Mouse (Mus musculus): ENCODE measurements around the gene Osbp2.

The Osbp2 gene

DNA sequence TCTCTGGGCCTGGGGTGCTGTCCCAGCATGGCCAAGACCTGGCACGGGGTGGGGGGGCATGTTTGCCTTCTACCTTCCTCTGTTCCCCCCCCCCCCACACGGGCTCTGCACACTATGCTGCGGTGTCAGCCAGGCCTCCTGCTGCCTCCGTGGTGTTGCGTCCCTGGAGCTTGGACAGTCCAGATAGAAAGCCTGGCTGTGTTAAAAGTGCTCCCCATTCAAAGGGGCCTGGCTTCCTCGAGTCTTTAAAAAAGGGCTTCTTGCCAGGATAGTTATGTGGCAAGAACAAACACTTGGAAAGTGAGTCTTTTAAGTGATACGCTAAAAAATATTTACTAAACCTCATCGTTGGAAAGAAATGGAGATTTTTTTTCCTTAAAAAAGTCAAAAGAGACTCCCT, 159.3 kb downstream of the Osbp2 start:
- DNase-seq (ENCODE audit: low read depth, low spot score): no peak

DNA sequence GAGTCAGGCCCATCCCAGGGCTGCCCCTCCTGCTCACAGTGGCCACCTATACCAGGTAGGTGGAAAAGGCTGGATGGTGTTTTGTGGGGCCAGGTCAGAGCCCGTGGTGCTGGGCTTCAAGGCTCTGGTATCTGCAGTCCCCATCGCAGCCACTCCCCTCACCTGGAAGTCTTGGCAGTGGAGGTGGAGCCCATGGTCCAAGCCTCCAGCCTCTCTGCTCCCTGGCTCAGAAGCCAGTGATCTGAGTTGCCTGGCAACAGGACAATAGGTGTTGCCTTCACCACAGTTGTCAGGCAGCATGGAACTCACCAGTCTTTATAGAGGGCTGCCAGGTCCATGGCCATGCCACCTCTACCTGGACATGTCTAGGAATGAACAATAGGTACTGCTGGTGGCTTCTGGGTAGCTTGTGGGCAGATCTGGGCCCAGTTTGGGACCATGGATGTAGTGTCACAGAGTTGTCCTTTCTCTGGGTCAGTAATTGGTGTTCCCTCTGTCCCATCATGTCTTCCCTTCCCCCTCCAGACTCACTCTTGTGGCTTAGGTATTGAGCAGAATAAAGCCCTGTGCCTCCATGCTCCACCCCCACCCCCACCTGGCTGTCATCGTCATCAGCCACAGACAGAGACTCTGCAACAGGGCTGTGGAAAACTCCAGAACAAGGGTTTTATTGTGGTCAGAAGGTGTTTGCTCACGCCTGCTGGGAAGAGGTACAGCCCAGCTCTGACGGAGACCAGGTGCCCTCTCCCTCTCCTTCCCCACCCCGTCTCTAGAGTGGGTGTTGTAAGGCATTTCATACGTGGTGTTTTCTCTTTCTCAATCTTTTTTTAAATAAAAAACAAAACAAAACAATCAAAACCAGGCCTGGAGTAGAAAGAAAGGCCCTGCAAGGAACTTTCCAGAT, 160.4 kb downstream of the Osbp2 start:
- no peak for DNase-seq (ENCODE audit: low read depth, low spot score)

DNA sequence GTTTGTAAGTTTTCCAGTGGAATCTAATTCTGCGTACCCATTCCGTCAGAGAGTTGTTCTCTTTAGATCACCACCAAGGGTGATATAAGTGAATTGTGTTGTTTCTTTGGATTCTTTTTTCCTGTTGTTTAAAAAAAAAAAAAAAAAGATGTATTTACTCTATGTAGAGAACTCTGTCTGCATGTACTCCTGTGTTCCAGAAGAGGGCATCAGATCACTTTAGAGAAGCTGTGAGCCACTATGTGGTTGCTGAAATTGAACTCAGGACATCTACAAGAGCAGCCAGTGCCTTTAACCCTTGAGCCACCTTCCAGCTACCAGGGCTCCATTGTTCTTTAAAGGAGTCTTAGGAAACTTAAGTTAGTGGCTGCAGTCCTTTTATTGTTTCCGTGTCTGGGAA, 166.3 kb downstream of the Osbp2 start:
- DNase-seq (ENCODE audit: low read depth, low spot score): peak; percentile 35

DNA sequence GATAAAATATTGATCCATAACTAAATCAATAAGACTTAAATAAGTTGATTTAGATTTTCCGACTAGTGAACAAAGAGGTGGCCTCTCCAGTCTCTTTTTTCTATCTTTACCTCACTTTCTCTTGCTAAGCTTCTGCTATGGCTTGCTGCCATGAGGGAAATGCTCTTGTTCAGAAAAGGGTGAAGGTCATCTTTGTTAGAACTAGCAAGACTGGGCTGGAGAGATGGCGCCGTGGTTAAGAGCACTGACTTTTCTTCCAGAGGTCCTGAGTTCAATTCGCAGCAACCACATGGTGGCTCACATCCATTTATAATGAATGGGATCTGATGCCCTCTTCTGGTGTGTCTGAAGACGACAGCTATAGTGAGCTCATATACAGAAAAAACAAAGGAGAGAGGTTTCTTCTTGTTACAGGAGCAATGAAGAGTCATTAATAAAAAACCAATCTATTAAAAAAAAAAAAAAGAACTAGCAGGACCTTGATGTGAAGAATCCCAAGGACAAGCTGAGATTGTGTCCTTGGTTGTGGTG, 167.6 kb downstream of the Osbp2 start:
- no peak for DNase-seq (ENCODE audit: low read depth, low spot score)

DNA sequence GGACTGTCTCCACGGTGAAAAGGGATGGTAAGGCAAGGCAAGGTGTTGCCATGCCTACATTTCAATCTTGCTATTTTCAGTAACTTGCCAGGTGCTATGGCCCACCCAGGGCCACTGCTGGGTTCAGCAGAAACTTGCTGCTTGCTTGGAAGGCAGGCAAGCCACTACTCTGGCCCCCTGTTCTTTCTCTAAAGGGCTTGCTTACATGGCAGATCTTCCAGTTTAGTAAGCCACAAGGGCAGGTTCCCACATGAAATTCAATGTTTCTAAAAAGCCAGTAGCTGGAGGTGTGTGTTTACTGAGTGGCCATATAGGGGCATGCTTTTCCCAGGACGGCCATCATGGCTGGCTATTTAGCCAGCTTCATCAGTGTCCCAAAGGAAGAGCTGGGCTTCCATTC, 172.0 kb downstream of the Osbp2 start:
- no peak for DNase-seq (ENCODE audit: low read depth, low spot score)

DNA sequence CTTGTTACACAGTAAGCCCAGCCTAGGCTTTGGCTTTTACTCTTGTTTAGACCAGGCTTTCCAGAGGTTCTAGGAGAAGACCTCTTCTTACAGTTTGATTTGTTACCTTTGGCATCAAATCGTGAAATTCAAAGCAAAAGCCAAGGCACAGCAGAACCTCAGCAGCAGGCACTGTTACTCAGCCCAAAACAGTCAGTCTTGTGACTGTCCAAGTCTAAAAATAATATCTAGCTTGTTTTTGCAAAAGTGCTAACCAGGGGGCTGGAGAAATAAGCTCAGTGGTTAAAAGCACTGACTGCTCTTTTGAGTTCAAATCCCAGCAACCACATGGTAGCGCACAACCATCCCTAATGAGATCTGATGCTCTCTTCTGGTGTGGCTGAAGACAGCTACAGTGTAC, 176.8 kb downstream of the Osbp2 start:
- DNase-seq (ENCODE audit: low read depth, low spot score): no peak

DNA sequence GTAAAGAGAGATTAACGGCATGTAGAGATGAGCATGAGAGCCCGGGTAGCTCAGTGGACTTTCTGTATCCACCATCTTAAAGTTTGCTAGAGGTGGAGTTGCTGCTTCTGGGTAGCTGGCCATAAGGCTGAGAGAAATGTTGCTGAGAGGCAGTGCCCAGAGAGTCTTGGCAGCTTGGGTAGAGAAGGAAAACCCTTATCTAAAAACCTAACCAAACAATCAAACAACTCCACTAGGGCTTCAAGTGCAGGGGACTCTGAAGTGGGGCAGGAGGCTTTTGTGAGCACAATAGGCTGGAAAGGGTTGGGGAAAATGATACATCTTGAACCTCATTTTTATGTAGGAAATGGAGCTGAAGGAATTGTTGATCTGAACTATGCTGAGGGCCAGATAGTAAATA, 177.4 kb downstream of the Osbp2 start:
- DNase-seq (ENCODE audit: low read depth, low spot score): no peak

DNA sequence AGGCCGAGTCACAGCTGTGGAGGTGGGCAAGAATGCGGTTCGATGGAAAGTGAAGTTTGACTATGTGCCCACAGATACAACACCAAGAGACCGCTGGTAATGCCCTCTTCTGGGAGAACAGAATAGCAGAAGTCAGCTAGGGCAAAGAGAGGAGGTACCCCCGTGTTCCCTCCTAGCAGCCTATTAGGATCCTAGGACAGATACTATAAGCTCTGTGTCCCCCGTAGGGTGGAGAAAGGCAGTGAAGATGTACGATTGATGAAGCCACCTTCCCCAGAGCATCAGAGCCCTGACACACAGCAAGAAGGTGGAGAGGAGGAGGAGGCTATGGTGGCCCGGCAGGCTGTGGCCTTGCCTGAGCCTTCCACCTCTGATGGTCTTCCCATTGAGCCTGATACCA, 178.3 kb downstream of the Osbp2 start:
- no peak for DNase-seq (ENCODE audit: low read depth, low spot score)

DNA sequence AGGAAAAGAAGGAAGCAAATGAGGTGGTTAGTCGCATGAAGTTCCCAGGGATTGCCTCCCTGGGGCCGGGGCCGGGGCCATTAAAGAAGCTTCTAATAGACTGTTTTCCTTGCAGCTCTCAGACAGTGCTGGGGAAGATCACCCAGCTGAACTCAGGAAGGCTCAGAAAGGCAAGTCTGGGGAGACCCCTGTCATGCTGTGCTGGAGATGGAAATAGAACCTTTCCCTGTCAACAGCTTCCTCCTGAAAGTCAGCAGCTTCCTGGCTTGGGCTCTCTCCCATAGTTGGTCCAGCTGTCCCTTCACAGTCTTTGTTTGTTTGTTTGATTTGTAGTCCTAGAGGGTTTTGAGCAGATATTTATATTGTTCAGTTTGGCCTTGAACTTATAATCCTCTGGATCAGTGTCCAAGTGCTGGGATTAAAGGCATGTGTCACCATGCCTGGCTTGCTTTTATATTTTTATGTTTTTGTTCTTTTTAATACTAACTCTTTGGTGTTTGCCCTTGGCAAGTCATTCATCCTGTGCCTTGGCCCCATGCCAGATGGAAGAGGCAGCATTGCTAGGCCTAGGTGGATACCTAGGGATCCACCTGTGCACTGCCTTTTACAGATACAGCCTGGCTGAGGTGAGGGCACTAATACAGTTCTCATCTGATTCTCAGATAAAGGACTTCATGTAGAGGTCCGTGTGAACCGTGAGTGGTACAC, 178.8 kb downstream of the Osbp2 start:
- DNase-seq (ENCODE audit: low read depth, low spot score): no peak

DNA sequence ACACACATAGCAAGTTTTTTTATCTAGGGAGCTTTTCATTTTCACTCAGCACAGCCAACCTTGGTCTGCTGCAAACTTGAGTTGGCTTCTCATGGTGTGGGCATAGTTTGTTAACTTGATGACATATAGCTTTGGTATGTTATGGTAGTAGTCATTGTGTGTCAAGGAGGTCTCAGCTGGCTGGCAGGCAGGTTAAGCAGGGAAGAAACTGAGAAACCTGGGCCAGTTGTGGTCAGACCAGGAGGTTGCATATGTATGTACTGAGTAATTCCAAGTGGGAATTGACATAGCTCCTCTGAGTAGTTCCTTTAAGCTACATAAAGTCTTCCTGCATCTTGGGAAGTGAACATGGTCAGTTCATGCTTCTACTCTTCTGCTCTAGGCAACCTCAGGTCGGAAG, 179.5 kb downstream of the Osbp2 start:
- no peak for DNase-seq (ENCODE audit: low read depth, low spot score)

DNA sequence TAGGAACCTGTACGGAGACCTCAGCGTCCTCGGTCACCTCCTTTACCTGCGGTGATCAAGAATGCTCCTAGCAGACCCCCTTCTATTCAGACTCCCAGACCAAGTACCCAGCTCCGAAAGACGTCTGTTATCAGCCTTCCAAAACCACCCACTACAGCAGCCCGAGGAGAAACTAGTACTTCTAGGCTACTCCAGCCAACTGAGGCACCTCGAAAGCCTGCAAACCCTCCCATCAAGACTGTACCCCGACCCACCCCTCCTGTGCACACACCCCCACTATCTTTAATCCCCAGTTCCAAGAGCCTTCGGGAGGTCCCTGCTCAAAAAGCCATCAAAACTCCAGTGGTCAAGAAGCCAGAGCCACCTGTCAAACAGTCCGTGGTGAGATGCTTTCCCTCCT, 180.0 kb downstream of the Osbp2 start:
- DNase-seq (ENCODE audit: low read depth, low spot score): no peak

DNA sequence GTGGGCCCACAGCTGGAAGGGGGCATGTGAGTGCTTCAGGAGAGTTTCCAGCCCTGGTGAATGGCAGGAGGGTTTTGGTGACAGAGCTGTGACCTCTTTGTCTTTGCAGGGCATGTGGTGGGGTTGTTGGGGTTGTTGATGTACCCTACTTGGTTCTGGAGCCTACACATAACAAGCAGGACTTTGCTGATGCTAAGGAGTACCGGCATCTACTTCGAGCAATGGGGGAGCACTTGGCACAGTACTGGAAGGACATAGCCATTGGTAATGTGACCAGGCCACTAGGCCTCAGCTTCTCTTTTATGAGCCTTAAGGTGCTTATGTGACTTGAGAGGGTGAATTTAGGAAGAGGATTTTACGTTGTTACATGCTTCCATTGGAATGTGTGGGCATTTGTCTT, 183.9 kb downstream of the Osbp2 start:
- no peak for DNase-seq (ENCODE audit: low read depth, low spot score)

DNA sequence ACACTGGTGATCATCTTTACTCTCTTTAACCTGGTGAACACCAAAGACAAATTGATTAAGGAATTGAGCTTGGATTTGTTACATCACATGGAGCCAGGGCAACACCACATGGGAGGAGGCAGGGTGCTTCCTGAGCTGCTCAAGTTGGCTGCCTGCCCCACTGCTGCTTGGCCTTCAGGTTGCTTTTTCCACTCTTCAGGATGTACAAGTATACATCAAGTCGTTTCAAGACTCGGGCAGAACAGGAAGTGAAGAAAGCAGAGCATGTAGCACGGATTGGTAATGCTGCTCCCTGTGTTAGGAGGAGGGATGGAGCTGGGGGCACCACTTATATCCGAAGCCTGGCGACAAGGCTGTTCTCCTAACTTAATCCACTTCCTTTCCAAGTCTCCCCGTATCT, 186.5 kb downstream of the Osbp2 start:
- DNase-seq (ENCODE audit: low read depth, low spot score): no peak

DNA sequence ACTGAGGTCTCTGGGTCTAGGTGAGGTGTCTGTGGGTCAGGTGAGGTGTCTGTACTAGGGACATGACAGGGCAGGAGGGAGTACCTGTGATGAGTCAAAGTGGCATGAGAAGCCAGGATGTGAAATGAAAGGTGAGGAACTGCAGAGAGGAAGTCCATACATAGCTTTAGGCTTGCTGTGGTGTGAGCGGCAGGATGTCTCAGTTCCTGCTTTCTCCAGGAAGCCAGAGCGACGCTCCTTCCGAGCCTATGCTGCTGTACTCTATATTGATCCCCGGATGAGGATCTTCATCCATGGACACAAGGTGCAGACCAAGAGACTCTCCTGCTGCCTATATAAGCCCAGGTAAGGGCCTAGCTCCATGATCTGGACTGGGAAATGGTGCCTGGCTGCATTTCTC, 187.3 kb downstream of the Osbp2 start:
- no peak for DNase-seq (ENCODE audit: low read depth, low spot score)

DNA sequence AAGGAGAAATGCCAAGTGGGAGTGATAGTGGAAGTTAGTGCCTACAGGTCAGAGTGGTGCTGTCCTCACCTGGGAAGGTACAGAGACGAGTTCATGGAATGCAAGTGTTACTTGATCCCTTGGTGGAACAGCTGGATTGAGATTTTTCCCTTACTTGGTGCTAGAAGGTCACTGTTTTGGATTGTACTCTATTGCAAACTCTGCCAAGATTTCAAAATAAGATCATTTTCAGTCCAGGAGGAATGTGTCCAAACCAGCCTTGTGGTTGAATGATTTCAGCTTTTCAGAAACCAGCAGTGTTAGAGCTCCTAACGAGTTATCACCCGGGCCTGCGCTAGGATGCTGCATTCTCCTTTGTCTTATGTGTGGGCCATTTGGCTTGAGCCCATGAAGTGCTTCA, 189.2 kb downstream of the Osbp2 start:
- DNase-seq (ENCODE audit: low read depth, low spot score): no peak

DNA sequence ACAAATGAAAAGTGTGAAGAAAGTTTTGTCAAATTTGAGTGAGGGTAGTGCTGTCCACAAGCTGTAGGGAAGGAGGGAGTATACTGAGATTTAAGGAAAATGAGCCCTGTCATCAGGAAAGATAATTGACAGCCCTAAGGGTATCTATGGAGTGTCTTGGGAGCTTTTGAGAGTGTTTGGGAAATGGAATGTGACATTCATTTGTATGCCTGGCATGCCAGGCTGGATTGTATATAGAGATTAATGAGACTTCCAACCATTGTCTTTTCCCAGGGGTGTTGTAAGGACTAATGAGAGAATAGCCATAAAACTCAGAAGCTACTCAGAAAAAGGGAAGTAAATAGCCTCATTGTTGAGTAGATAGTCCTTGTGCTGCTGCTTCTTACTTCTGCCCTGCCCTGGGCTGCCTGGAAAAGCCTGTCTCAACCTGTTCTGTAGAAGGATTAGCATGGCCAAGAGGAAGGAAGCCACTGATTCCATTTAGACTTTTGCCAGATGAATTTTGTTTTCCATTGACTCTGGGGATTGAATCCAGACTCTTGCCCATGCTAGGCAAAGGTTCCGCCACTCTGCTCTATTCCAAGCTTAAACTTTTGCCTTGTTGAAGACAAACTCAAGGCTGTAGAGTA, 192.6 kb downstream of the Osbp2 start:
- peak; percentile 7 for DNase-seq (ENCODE audit: low read depth, low spot score)

DNA sequence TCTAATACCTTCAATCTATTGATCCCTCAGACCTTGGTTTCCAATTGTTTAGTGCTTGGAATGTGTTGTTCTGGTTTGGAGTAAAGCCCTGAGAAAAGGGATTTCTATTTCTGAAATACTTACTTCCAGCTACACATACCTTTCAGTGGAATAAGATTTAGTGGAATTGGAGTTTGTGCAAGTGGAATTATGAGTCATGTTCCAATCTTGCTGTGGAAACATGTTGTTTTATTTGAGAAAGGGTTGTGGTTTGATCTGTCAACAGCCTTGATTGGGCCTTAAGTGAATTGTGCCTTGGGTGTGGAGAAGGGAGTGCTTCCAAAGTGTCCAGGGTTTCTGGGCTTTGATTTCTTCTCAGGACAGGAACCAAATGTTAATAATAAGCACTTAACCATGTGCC, 193.9 kb downstream of the Osbp2 start:
- no peak for DNase-seq (ENCODE audit: low read depth, low spot score)

DNA sequence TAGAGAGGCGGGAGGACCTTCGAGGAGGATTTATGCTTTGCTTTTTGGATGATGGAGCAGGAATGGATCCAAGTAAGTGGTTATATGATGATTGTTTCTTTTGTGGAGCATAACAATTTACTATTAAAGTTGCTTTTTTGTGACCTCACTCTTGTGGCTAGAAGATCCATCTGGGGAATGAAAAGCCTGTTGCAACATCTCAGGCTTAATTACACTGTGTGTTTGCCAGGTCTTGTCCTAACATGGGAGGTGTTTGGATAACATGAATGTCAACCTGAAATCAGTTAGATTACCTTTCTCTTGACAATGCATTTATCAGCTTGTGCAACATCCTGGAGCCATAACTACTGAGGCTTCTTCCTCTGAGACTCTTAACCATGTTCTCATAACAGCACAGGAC, 194.9 kb downstream of the Osbp2 start:
- DNase-seq (ENCODE audit: low read depth, low spot score): no peak

DNA sequence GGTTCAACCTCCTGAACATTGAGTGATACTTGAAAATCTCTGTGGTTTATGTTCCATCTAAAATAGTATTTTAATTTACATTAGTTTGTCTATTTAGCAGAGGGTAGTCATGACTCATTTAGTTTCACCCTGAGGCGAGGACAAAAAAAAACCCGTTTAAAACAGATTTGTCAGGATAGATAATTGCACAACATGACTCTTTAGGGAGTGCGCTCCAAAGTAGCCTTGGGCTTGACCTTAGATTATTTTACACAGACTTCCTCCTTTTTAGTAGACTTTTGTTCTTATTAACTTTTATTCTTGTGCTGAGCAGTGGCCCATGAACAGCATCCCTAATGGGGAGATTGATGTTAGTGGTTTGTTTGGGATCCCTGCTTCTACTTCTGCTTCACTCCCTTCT, 196.2 kb downstream of the Osbp2 start:
- no peak for DNase-seq (ENCODE audit: low read depth, low spot score)

DNA sequence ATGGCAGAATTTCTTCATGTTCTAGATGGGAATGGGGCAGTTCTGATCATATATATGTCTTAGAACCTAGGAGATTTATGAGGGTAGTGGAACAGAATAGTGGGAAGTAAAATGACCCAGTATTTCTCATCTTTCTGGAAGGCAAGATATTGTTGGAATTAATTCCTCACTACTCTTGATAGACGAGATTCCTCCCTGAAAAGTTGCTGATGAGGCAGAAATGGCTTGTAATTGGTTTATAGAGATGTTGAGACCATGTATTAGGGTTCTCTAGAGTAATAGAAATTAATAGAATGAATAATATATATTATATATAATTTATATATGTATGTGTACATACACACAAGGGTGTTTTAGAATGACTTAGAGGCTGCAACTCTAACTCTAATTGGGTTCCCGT, 201.7 kb downstream of the Osbp2 start:
- DNase-seq (ENCODE audit: low read depth, low spot score): no peak
